Mouse (Mus musculus) retina, embryonic 14.5 days (tissue): Measurements from ENCODE around the gene Ptbp2.

Experiments used
- DNase-seq: peaks from one replicate; pipeline ENCODE4 v3.0.0-alpha.2; 2015; ENCODE audit warnings: low spot score

Gene Ptbp2

DNA sequence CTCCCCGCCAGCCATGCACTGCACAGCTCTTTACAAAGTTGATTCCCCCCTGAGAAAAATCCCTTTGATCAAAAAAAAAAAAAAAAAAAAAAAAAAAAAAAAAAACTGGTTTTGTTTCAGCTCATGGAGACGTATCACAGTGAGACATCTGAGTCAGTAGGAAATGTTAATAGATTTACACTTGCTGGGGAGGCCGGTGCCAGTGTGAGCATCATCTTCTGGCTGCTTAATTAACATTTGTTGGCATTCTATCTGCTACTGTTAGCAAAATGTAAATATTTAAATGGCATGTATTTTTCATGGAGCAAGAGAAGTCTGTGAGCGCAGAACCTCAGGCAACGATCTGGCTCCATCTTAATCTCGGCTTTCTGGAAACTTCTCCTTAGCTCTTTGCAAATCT is 99.5 kb downstream of the Ptbp2 start:
- no peak for DNase-seq
